23 mouse cellular contexts compared by ENCODE assay signal in genomic region chr2:126355259-126355658, GRCm38 (mm10).
"Had no signal": no experiment of that assay in that cellular context is flagged by ENCODE, and none has a peak within 500 bp of the region (broad histone marks: within the 10 kb centered on the region; RNA-seq: fewer than 3 reads in every experiment).

No protein-coding gene starts in this region.

- H3K4me2 ChIP-seq: limb, embryonic 12.5 days; limb, embryonic 15.5 days; liver, embryonic 11.5 days; lung, embryonic 14.5 days; midbrain, embryonic 13.5 days; neural tube, embryonic 13.5 days had no signal

- H3K9me3 ChIP-seq: limb, embryonic 12.5 days; limb, embryonic 15.5 days; midbrain, embryonic 10.5 days; midbrain, embryonic 13.5 days; neural tube, embryonic 13.5 days had no signal

- H3K4me1 ChIP-seq: limb, embryonic 12.5 days; limb, embryonic 15.5 days; megakaryocyte, embryonic 14.5 days; midbrain, embryonic 10.5 days; midbrain, embryonic 13.5 days; neural tube, embryonic 13.5 days had no signal

- H3K36me3 ChIP-seq: limb, embryonic 12.5 days; limb, embryonic 15.5 days; midbrain, embryonic 10.5 days; midbrain, embryonic 13.5 days; neural tube, embryonic 13.5 days had no signal

- H3K27ac ChIP-seq: kidney, postnatal 0 days; layer of hippocampus, adult 2 months; limb, embryonic 12.5 days; limb, embryonic 15.5 days; liver, embryonic 14.5 days; macrophage; midbrain, embryonic 10.5 days; midbrain, embryonic 13.5 days; neural tube, embryonic 13.5 days had no signal

- H3K4me3 ChIP-seq: layer of hippocampus, adult 2 months; limb, embryonic 12.5 days; limb, embryonic 15.5 days; megakaryocyte, embryonic 14.5 days; midbrain, embryonic 10.5 days; midbrain, embryonic 13.5 days; myocyte; neural tube, embryonic 13.5 days had no signal

- ATAC-seq: liver, postnatal 0 days; lung, postnatal 0 days; midbrain, embryonic 13.5 days; midbrain, embryonic 16.5 days had no signal

- DNase-seq: kidney, adult 18-20 months; kidney, adult 9 months; kidney, postnatal 25 days; layer of hippocampus, adult 9-11 months; left cerebral cortex, postnatal 4 days; liver, postnatal 0 days; lung, embryonic 14.5 days; retina, postnatal 1 day; thymus, adult 18-20 months had no signal

- H3K27me3 ChIP-seq: limb, embryonic 12.5 days; limb, embryonic 15.5 days; midbrain, embryonic 13.5 days; neural tube, embryonic 13.5 days had no signal

- H3K9ac ChIP-seq: limb, embryonic 12.5 days; limb, embryonic 15.5 days; liver, embryonic 14.5 days; liver, postnatal 0 days; lung, embryonic 14.5 days; midbrain, embryonic 13.5 days; neural tube, embryonic 13.5 days had no signal
